Mouse (Mus musculus): ENCODE results near the gene Polr3b.

The Polr3b gene

GRCm38 (mm10) chr10:84755786-84756203 is 133.7 kb downstream of the Polr3b start, which contains the start of gene Rfx4:
Gene Rfx4 (plus strand): TSS chr10:84756062.
- no peak for TF ChIP-seq GATA4 (IDR thresholded peaks at IDR 0.05; ENCODE audit: insufficient replicate concordance, low read length)

- TF ChIP-seq GATA4 (IDR thresholded peaks at IDR 0.05; ENCODE audit: insufficient replicate concordance, low read length), result no peak
These were observed 134.5 kb downstream of the Polr3b start for GRCm38 (mm10) chr10:84756435-84757095.

GRCm38 (mm10) chr10:84757426-84758199 is 135.5 kb downstream of the Polr3b start:
- peak; percentile 15; the same call in 1 of the 2 replicates for TF ChIP-seq GATA4 (IDR thresholded peaks at IDR 0.05; ENCODE audit: insufficient replicate concordance, low read length)

GRCm38 (mm10) chr10:84758200-84758468 is 136.0 kb downstream of the Polr3b start:
- no peak for TF ChIP-seq GATA4 (IDR thresholded peaks at IDR 0.05; ENCODE audit: insufficient replicate concordance, low read length)

- TF ChIP-seq GATA4 (IDR thresholded peaks at IDR 0.05; ENCODE audit: insufficient replicate concordance, low read length), result no peak
These were observed 136.7 kb downstream of the Polr3b start for GRCm38 (mm10) chr10:84758483-84759431.

- no peak for TF ChIP-seq GATA4 (IDR thresholded peaks at IDR 0.05; ENCODE audit: insufficient replicate concordance, low read length)
These were observed 137.5 kb downstream of the Polr3b start for GRCm38 (mm10) chr10:84759511-84760117.

GRCm38 (mm10) chr10:84760118-84761111 is 138.3 kb downstream of the Polr3b start:
- no peak for TF ChIP-seq GATA4 (IDR thresholded peaks at IDR 0.05; ENCODE audit: insufficient replicate concordance, low read length)

GRCm38 (mm10) chr10:84768766-84769165 is 146.7 kb downstream of the Polr3b start:
- TF ChIP-seq GATA4 (IDR thresholded peaks at IDR 0.05; ENCODE audit: insufficient replicate concordance, low read length), result no peak

- no peak for TF ChIP-seq GATA4 (IDR thresholded peaks at IDR 0.05; ENCODE audit: insufficient replicate concordance, low read length)
These were observed 150.5 kb downstream of the Polr3b start for GRCm38 (mm10) chr10:84772380-84773130.

- no peak for TF ChIP-seq GATA4 (IDR thresholded peaks at IDR 0.05; ENCODE audit: insufficient replicate concordance, low read length)
These were observed 151.8 kb downstream of the Polr3b start for GRCm38 (mm10) chr10:84773889-84774288.

GRCm38 (mm10) chr10:84774573-84774972 is 152.5 kb downstream of the Polr3b start:
- TF ChIP-seq GATA4 (IDR thresholded peaks at IDR 0.05; ENCODE audit: insufficient replicate concordance, low read length), result no peak

Data from liver, adult (tissue).